Mouse (Mus musculus) embryonic facial prominence, embryonic 11.5 days (tissue): ENCODE measurements around the gene Gm3402. TPM values are rescaled to one million over a fixed set of nuclear protein-coding genes. Genes with fewer than 3 reads are reported as not detected.
"Not testable (repeated sequence)": the region's sequence is repeated elsewhere in the genome, so short reads cannot be mapped to it uniquely, and the experiment has no call there.

Experiments used
- ATAC-seq: fragments of 200-750 bp; cut with Nextera tagmentation; replicated peaks from 2 replicates; pipeline ENCODE4 v1.8.0; 2017; ENCODE audit warnings: low read depth; ENCODE audit not compliant: insufficient number of reproducible peaks, low FRiP score, low TSS enrichment
- DNase-seq: peaks from one replicate; pipeline ENCODE4 v3.0.0-alpha.2; 2015; ENCODE audit warnings: low spot score
- H3K27ac ChIP-seq: fragments of 300-500 bp; sonication (generic); replicated peaks from 2 replicates; pipeline ENCODE4 v1.5.1; 2014; ENCODE audit warnings: mild to moderate bottlenecking, low read depth, low read length, control low read depth
- H3K27me3 ChIP-seq: fragments of 300-500 bp; sonication (generic); 2 replicates; pipeline ENCODE4 v1.6.1; 2014; ENCODE audit warnings: mild to moderate bottlenecking, low read length, moderate library complexity, mixed read lengths; ENCODE audit not compliant: control insufficient read depth, insufficient read depth
- H3K36me3 ChIP-seq: fragments of 300-500 bp; sonication (generic); replicated peaks from 2 replicates; pipeline ENCODE4 v1.6.1; 2014; ENCODE audit warnings: low read depth, mild to moderate bottlenecking, low read length, moderate library complexity, mixed read lengths; ENCODE audit not compliant: control insufficient read depth, insufficient read depth
- H3K4me1 ChIP-seq: fragments of 300-500 bp; sonication (generic); 2 replicates; pipeline ENCODE4 v1.6.1; 2014; ENCODE audit warnings: low read length, mixed read lengths; ENCODE audit not compliant: control insufficient read depth, insufficient read depth
- H3K4me2 ChIP-seq: fragments of 300-500 bp; sonication (generic); 2 replicates; pipeline ENCODE4 v1.6.1; 2014; ENCODE audit warnings: low read depth, mild to moderate bottlenecking, control low read depth, low read length, moderate library complexity
- H3K4me3 ChIP-seq: fragments of 300-500 bp; sonication (generic); 2 replicates; pipeline ENCODE4 v1.5.1; 2014; ENCODE audit warnings: low read depth, low read length, control low read depth
- H3K9ac ChIP-seq: fragments of 300-500 bp; sonication (generic); replicated peaks from 2 replicates; pipeline ENCODE4 v1.6.1; 2014; ENCODE audit warnings: mild to moderate bottlenecking, control low read depth, low read length
- H3K9me3 ChIP-seq: fragments of 300-500 bp; sonication (generic); replicated peaks from 2 replicates; pipeline ENCODE4 v1.6.1; 2016; ENCODE audit warnings: mild to moderate bottlenecking, low read length, inconsistent platforms, mixed read lengths; ENCODE audit not compliant: control insufficient read depth
- WGBS: fragments of 180-500 bp; shearing (Covaris S2); extraction: QIAGEN DNeasy Blood & Tissue Kit; methylation state at CpG from one replicate; pipeline ENCODE4 v1.1.7; 2014; 5-methylcytosine and 5-hydroxymethylcytosine counted together
- polyA plus RNA-seq: library from polyadenylated mRNA; unstranded; fragments of >200 nt; fragmentation: Nextera tagmentation; extraction: Ambion mirVana; gene quantifications from 2 replicates; pipeline ENCODE4 v1.2.1, GENCODE M21; 2014

Gene Gm3402
- polyA plus RNA-seq = not detected in 2 replicates

DNA sequence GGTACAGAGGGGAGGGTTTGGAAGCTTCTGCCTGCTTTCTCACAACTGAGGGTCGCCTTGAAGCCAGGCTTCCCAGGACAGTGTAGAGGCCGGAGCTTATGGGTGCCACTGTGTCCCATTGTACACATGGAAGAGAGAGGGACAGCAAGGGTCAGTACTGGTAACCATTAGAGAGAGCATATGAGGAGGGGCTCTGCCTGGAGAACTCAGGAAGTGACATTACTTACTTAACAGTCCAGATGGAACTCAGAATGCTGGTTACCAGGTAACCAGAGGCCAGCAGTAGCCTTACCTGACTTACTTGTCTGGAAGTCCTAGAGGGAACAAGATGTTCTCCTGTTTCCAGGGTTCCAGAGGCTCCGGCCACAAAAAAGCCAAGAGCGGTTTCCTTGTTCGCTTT lies at the start of gene Gm3402:
Gm3402 (plus strand) TSS at position 301 of the 400 bp plus-strand sequence.
- not testable (repeated sequence) for H3K9ac ChIP-seq, H3K9me3 ChIP-seq, DNase-seq, H3K4me3 ChIP-seq, ATAC-seq, H3K27ac ChIP-seq, H3K27me3 ChIP-seq, H3K4me2 ChIP-seq, H3K36me3 ChIP-seq, H3K4me1 ChIP-seq
- WGBS = no CpG with 5 or more reads among the region's 5 CpGs

DNA sequence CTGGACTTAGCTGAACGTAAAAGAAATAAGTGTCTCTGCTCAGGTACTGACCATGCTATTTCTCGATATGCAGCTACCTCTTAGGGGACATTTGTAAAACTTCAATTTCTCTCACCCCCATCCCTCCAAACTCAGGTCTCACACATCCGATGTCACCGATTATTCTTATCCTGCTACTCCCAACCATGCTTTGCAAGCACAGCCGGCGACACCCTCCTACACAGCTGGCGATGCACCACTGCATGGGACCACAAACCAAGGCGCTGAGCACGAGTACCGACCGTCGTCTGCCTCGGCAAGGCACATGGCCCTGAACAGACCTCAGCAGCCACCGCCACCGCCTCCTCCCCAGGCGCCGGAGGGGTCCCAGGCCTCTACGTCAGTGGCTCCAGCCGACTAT lies 47.3 kb upstream of the Gm3402 start:
- Histone ChIP-seq H3K4me2 (no peak overlapping the region), H3K4me3 (no peak overlapping the region), H3K4me1 (no peaks in the 10 kb centered on the region), H3K36me3 (no peaks in the 10 kb centered on the region), H3K9me3 (no peaks in the 10 kb centered on the region), H3K9ac (no peak overlapping the region), H3K27ac (no peak overlapping the region), H3K27me3 (no peaks in the 10 kb centered on the region)
- ATAC-seq (no peak), DNase-seq (no peak)
- 92% methylated on average over 19 of the region's 19 CpGs for WGBS

DNA sequence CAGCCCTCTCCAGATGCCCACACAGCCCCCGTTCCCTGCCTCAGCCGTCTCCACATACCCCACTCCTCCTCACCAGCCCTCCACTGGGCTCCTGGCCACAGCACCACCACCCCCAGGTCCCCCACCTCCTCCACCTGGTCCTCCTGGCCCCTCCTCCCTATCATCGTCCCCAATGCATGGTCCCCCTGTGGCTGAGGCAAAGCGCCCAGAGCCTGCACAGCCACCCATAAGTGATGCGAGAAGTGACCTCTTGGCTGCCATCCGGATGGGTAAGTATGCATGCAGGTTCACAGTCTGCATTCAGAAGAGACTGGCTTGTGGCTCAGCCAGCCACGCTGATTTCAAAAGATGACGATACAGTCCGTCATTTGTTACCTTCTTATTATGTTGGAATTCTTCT lies 45.6 kb upstream of the Gm3402 start:
- Histone ChIP-seq H3K27me3 (no peaks in the 10 kb centered on the region), H3K4me3 (no peak overlapping the region), H3K4me1 (no peaks in the 10 kb centered on the region), H3K27ac (no peak overlapping the region), H3K36me3 (no peaks in the 10 kb centered on the region), H3K9ac (no peak overlapping the region), H3K9me3 (no peaks in the 10 kb centered on the region), H3K4me2 (no peak overlapping the region)
- DNase-seq = no peak
- WGBS = 95% methylated on average over 9 of the region's 9 CpGs
- ATAC-seq = no peak

DNA sequence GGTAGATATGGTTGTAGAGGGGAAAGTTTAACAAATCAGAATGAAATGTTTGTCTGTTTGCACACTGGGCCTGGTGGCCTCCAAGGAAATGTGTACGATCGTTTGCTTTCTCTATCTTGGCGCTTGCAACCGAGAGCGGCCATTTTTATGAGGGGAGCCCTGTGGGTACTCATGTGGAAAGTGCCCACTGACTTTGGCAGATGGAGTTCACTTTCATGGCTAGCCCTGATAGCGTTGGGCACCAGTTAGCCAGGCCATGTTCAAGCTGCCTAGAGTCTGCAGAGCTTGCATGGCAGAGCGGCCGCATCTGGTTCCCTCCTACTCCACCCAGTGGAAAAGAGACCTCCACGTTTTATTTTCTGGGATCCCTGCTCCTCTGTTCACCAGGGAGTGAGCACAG lies 43.1 kb upstream of the Gm3402 start:
- WGBS = 92% methylated on average over 9 of the region's 9 CpGs
- no peaks in the 10 kb centered on the region for H3K36me3 ChIP-seq
- no peak for DNase-seq

DNA sequence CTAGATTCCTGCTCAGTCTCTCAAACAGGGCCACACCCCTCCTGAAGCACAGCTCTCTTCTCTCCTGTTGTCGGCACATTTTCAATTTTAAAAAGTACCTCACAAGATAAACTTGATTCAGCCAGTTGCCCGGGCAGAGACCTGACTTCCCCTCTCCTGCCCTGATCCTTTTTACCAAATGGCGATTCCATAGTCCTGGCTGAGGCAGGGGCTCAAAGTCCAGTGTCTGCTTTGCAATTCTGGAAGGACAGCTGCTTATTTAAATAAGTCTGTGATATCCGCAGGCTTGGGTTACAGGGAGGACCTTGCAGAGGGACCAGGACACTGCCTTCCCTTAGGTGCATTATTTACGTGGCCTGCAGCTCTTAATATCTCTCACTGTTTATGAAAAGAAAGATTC lies 42.6 kb upstream of the Gm3402 start:
- Histone ChIP-seq H3K36me3 (no peaks in the 10 kb centered on the region), H3K9me3 (no peaks in the 10 kb centered on the region), H3K9ac (no peak overlapping the region), H3K4me3 (no peak overlapping the region), H3K4me1 (no peaks in the 10 kb centered on the region), H3K27me3 (no peaks in the 10 kb centered on the region), H3K27ac (no peak overlapping the region), H3K4me2 (no peak overlapping the region)
- WGBS = 88% methylated on average over 5 of the region's 5 CpGs
- ATAC-seq (no peak), DNase-seq (no peak)

More for the DNA sequence above, 43.1 kb upstream of the Gm3402 start:
- no peak for ATAC-seq
- Histone ChIP-seq H3K27me3 (no peaks in the 10 kb centered on the region), H3K27ac (no peak overlapping the region), H3K4me1 (no peaks in the 10 kb centered on the region), H3K9ac (no peak overlapping the region), H3K4me2 (no peak overlapping the region), H3K9me3 (no peaks in the 10 kb centered on the region), H3K4me3 (no peak overlapping the region)

DNA sequence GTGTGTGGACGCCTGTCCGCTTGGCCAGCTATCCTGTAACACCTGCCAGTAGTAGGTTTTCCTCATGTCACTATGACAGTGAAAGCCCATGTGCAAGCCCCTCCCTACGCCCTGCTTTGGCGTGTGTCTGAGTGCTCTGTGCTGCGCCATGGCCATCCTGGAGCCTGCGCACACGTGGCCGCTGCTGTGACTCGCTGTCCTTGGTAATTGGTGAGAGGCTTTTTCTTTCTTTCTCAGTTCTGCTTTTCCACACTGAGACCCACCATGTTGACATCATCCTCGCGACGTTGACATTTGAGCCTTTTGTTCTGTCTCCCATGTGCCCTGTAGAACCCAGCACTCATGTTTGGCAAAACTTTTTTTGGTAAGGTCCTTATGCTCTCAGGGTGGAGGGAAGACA lies 42.1 kb upstream of the Gm3402 start:
- Histone ChIP-seq H3K27me3 (no peaks in the 10 kb centered on the region), H3K27ac (no peak overlapping the region), H3K4me2 (no peak overlapping the region), H3K9me3 (no peaks in the 10 kb centered on the region), H3K9ac (no peak overlapping the region), H3K36me3 (no peaks in the 10 kb centered on the region), H3K4me1 (no peaks in the 10 kb centered on the region), H3K4me3 (no peak overlapping the region)
- 88% methylated on average over 12 of the region's 12 CpGs for WGBS
- no peak for DNase-seq
- no peak for ATAC-seq

DNA sequence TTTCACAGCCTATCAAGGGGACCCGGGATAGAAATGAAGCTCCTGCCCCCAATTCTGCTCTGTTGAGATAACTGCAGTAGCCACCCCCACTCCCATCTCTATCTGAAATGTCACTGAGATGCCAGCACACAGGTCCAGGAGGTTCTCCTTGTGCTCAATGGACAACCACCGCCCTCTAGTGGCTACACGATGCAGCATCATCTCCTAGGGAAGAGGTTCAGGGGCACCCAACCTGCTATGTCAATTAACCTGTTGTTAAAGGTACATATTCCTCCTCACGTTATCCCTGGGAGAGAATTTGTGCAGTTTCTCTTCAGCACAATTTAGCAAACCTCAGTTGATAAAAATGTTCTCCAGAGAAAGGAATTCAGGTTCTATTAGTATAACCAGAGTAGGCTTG lies 34.4 kb upstream of the Gm3402 start:
- not testable (repeated sequence) for ATAC-seq, H3K9ac ChIP-seq, H3K4me2 ChIP-seq, H3K27ac ChIP-seq, H3K9me3 ChIP-seq, H3K27me3 ChIP-seq, H3K4me1 ChIP-seq, H3K36me3 ChIP-seq, H3K4me3 ChIP-seq
- WGBS = 11% methylated on average over 4 of the region's 4 CpGs
- DNase-seq = peak; percentile 6

DNA sequence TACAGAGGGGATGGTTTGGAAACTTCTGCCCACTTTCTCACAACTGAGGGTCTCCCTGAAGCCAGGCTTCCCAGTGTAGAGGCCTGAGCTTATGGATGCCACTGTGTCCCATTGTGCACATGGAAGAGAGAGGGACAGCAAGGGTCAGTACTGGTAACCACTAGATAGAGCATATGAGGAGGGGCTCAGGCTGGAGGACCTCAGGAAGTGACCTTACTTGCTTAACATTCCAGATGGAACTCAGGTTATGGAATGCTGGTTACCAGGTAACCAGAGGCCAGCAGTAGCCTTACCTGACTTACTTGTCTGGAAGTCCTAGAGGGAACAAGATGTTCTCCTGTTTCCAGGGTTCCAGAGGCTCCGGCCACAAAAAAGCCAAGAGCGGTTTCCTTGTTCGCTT lies 32.3 kb upstream of the Gm3402 start, which contains the start of gene Gm6408:
Gm6408 (plus strand) TSS at position 301 of the 400 bp plus-strand sequence.
- not testable (repeated sequence) for ATAC-seq, H3K27ac ChIP-seq, H3K9me3 ChIP-seq, DNase-seq, H3K27me3 ChIP-seq, H3K36me3 ChIP-seq, H3K4me2 ChIP-seq, H3K9ac ChIP-seq, H3K4me3 ChIP-seq, H3K4me1 ChIP-seq
- no CpG with 5 or more reads among the region's 3 CpGs for WGBS
